Mouse (Mus musculus) mature B cell (primary cell): ENCODE data around the gene Trappc6b.

ENCODE experiments used
- in situ Hi-C: fragments of 300-500 bp; cut with MboI; formaldehyde crosslinking; loops from 2 replicates; pipeline ENCODE4 v1.14.3; 2019

Trappc6b gene

GRCm38 (mm10) chr12:59060993-59061595 is at the start of gene Trappc6b:
Trappc6b (minus strand) TSS chr12:59061472.
- in situ Hi-C loops = loop anchor here (10.0 kb wide), 1 partner anchor 74 kb away; no protein-coding TSS in a partner anchor

DNA sequence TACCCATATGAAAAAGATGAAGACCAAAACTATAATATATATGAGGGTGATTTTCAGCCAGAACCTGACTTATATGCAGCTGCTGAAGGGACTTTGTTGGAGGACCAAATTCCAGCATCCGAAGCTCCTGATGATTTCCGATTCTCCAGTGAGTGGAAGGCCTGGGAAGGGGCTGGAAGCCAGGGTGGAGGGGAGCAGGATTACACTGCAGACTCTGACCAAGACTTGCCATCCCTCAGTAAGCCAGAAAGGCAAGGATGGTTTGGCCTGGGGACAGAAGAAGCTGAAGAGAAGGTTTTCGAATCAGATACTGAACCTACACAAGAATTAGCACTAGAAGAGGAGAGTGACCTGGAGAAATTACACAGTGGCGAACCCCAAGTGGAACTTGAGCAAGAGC is 46.7 kb upstream of the Trappc6b start:
- in situ Hi-C loops = no loop called here

DNA sequence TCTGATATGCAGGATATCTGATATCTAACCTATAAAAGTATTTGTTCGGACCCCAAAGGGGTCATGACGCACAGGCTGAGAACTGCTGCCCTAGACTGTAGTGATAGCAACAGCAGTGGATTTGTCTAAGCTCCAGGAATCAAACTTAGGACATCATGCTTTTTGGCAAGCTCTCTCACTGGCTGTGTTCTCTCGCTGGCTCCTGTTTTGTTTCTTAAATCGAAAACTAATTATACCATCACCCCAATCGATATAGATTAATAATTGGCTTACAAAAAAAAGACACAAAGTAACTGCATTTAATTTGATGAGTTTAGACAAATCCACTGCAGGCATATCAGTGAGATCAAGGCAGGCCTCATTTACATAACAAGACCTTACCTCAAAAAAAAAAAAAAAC is 45.2 kb upstream of the Trappc6b start:
- in situ Hi-C loops = no loop called here

DNA sequence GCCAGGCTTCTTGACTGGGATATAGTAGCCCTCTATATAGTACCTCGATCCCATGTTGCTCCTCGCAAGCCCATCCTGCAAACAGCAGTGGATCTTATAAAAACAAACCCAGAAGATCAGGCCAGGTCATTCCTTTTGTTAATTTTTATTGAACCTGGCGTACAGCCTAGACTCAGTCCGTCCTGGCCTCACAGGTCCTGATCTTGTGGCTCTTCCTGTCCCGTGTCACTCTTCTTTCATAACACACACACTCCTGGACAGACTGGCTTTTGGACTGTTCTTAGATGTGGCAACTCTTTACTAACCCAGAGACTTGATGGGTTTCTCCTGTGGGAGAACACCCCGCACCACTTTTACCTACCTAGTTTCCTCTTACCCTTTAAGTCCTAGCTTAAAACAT is 44.6 kb upstream of the Trappc6b start:
- in situ Hi-C loops = no loop called here

DNA sequence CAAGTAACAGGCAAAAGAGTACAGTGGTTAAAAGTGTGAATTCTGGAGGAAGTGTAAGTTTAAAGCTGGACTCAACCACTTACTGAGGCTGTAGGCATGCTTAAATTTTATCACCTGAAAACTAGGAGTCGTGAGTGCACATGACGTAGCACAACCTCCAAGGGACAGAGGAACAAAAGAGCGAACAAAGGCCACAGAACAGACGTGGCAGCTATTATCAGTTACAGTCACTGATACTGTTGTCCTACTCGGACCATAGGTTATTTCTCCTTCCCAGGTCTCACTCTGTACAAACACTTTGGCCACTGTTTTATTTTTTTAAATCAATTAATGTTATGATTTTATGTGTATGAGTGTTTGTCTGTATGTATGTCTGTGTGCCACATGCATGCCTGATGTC is 43.5 kb upstream of the Trappc6b start:
- in situ Hi-C loops = no loop called here

DNA sequence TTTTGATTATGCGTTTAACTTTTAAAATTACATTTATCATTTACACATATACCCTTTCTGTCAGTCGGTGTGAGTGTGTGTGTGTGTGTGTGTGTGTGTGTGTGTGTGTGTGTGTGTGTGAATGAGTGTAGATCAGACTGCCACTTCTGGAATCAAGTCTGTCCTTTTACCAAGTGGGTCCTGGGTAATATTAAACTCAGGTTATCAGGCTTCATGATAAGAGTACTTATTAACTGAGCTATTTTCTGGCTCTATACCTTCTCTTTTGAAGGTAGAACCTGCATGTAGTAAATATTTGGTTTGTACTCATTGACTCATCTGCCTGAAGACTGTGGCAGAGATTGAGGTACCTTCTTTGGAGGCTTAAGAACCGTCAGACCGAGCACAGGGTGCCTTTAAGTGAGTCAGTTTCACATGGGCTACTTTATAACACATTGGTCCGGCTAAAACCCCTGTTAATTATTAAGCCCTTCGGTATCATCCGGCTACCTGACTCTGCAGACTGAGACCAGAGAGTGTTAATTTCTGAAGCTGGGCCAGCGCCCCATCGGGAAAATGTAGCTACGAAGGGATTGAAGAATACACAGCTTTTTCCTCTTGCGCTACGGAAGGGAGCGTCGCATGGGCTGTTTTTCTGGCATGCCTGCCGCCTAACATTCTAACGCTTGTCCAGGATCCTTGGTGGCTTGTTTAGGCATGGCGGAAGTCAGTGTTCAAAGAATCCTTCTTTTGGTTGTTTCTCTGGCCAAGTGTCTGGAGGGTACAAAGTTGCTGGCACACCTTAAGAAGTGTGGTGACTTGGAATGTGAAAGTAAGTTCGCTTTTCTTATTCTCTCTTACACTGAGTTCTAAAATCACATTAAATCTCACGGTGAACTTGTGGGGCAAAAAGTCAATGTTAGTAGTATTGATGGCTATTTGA is 34.1 kb upstream of the Trappc6b start, which contains the start of gene Mia2:
Gene Mia2, plus strand, starts transcription at position 696 of the 922 bp plus-strand sequence.
- in situ Hi-C loops = no loop called here

GRCm38 (mm10) chr12:59093543-59093942 is 32.3 kb upstream of the Trappc6b start:
- in situ Hi-C loops = no loop called here

DNA sequence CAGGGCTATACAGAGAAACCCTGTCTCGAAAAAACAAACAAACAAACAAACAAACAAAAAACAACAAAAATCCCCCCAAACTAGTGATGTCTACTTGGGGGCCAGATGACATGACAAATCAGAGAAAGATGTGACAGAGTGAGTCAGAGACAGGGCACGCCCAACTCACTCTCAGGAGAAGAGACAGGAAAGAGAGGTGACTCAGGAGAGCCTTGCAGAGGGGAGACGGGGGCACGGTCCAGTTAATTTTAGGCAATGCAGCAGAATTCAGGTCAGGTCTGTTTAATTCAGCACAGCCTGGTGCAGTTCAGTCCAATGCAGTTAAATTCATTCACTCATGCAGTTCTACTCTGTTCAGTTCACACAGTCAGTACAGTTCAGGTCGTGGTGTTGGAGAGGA is 24.9 kb upstream of the Trappc6b start:
- in situ Hi-C loops = no loop called here

DNA sequence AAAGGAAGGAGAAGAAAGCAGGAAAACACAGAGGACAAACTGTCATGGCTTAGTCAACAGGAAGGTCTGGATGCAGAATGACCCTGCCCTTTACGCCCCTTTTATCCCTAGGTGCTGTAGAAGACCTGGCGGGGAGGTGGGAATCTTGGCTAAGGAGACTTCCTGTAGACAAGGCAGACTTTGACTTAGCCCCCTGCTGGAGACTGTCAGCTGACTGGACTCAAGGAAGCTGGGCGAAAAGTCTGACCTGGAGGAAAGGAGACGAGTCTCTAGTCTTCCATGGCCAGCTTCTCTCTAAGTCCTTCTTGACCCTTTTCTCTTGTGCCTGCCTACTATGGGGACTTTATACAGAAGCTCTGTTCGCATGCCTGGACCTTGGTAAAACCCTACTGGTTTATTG is 23.2 kb upstream of the Trappc6b start:
- in situ Hi-C loops = no loop called here

DNA sequence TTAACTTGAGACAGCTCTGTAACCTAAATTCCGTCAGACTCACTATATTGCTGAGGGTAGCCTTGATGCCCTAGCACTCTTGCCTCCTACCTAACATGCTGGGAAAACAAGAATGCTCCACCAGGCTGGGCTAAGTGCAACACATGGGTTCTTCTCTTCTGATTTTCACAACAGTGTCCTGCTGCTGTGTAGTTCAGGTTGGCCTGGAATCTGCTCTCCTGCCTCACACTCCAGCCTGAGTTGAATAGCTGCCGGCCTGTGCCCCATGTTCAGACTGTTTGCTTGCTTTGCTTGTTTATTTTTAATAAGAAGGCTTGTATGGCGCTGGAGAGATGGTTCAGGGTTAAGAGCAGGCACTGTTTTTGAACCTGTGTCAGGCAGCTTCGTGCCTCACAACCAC is 19.2 kb upstream of the Trappc6b start:
- in situ Hi-C loops = no loop called here

GRCm38 (mm10) chr12:59077883-59078282 is 16.6 kb upstream of the Trappc6b start:
- in situ Hi-C loops = no loop called here

DNA sequence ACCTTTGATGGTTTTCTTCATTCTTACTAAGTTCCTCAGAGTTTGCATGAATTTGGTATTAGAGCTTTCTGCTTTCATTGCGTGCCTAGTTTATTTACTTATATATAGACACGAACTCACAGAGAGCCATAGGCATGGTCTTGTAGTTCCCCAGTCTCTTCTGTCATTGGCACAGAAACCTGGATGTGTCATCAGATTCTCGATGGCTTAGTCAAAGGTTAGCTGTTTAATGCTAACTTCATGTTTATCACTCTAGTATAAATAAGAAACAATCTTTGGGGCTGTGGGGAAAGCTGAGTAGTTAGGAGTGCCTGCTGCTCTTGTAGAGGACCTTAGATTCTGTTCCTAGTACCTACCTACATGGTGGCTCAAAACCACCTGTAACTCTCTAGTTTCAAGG is 15.7 kb upstream of the Trappc6b start:
- in situ Hi-C loops = no loop called here

- in situ Hi-C loops = no loop called here
These were observed 12.8 kb upstream of the Trappc6b start for GRCm38 (mm10) chr12:59074052-59074451.

DNA sequence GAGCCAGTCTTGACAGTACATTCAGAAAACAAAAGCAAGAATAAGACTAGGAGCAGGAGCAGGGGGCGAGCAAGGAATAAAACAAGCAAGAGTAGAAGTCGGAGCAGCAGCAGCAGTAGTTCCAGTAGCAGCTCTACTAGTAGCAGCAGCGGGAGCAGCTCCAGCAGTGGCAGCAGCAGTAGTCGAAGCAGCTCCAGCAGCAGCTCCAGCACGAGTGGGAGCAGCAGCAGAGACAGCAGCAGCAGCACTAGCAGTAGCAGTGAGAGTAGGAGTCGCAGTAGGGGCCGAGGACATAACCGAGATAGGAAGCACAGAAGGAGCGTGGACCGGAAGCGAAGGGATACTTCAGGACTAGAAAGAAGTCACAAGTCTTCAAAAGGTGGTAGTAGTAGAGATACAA is 11.0 kb upstream of the Trappc6b start:
- in situ Hi-C loops = no loop called here

DNA sequence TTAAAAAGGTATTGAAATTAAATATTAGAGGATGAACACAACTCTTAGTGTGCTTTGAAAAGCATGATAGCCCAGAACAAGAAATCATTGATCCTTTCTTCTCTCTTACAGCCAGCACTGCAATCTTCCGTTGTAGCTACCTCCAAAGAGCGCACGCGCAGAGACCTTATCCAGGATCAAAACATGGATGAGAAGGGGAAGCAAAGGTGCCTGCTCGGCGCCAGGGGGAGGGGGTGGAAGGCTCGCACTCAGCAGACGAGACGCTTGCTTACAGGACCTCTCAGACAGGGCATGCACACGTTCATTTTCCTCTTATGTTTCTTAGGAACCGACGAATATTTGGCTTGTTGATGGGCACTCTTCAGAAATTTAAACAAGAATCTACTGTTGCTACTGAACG is 7.5 kb upstream of the Trappc6b start:
- in situ Hi-C loops = loop anchor here (10.0 kb wide), 1 partner anchor 66 kb away; no protein-coding TSS in a partner anchor

- in situ Hi-C loops = loop anchor here (10.0 kb wide), 1 partner anchor 68 kb away; no protein-coding TSS in a partner anchor
These were observed 5.8 kb upstream of the Trappc6b start for GRCm38 (mm10) chr12:59067095-59067494.

GRCm38 (mm10) chr12:59066448-59067077 is 5.3 kb upstream of the Trappc6b start, which contains the start of gene Pnn:
Pnn (plus strand) TSS chr12:59066884.
- in situ Hi-C loops = loop anchor here (10.0 kb wide), 1 partner anchor 68 kb away; no protein-coding TSS in a partner anchor

DNA sequence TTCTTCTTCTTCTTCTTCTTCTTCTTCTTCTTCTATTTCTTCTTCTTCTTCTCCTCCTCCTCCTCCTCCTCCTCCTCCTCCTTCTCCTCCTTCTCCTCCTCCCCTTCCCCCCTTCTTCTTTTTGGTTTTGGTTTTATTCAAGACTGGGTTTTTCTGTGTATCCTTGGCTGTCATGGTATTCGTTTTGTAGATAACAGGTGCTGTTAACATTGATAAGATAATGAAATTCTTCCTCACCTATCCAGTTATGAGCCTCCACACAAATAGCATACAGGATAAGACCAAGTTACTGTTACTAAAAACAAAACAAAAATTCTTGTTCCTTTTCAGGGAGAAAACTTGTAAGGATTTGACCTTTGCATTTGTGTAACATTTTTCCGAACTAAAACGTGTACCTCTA is 4.5 kb upstream of the Trappc6b start:
- in situ Hi-C loops = loop anchor here (10.0 kb wide), 1 partner anchor 69 kb away; no protein-coding TSS in a partner anchor

DNA sequence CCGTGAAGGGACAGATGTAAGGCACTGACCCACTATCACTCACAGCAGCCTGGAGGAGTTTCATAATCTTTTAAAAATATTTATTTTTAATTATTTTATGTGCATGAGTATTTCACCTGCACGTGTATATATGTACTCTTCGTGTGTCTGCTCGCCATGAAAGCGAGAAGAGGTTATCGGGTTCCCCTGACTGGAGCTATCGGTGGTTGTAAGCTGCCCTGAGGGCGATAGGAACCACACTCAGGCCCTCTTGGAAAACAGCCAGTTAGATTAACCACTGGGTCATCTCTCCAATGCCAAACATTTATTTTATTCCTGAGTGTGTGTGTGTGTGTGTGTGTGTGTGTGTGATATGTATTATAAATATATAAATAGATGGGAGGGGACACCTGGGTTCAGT is 3.6 kb upstream of the Trappc6b start:
- in situ Hi-C loops = loop anchor here (10.0 kb wide), 1 partner anchor 70 kb away; no protein-coding TSS in a partner anchor

GRCm38 (mm10) chr12:59060322-59060721 is 950 bp downstream of the Trappc6b start:
- in situ Hi-C loops = loop anchor here (10.0 kb wide), 1 partner anchor 74 kb away; no protein-coding TSS in a partner anchor

GRCm38 (mm10) chr12:59058242-59058641 is 3.0 kb downstream of the Trappc6b start:
- in situ Hi-C loops = loop anchor here (10.0 kb wide), 1 partner anchor 157 kb away; the partner anchor contains the start of gene Fbxo33

- in situ Hi-C loops = loop anchor here (10.0 kb wide), 1 partner anchor 159 kb away; the partner anchor contains the start of gene Fbxo33
These were observed 5.0 kb downstream of the Trappc6b start for GRCm38 (mm10) chr12:59056222-59056621.
